In the genomic region with DNA sequence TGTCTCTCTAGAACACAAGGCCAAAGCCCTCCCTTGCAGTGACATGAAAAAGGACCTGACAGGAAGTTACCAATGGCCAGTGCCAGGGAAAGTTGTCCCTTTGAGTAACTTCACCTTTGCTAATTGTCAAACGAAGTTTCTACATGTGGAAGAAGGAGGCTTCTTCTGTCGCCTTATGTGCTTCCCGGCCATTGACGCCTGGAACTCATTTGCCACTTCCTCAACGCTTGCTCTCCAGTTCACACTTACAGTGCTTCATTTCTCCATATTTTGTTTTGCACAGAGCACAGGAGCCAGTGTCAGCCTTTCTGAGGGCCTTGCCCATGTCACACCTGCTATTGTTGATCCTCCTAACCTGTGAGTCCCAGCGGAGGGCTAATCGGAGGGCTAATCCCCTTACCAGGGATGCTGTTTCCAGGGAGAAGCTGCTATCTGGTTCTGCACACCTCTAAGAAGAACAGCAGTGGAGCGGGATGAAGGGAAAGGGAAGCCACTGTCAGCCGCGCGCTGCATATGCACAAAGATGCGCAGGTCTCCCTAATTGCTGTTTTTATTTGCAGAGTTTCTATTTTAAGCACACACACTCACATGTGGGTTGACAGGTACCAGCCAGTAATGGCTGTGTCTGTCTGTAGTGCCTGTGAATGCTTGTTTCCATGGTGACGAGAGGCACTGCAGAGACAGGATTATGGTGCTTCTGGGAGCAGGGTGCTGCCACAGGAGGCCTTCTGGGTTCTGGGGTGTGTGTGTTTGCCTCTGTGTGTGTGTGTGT, we compare ENCODE assay signal across 8 mouse cellular contexts.
DNase-seq lines count a peak whose midpoint lies in the region; ATAC-seq and TF ChIP-seq lines count a peak whose summit lies in the region.
"Had no signal": no experiment of that assay in that cellular context is flagged by ENCODE, and none has a peak within 500 bp of the region (broad histone marks: within the 10 kb centered on the region; RNA-seq: fewer than 3 reads in every experiment).

No protein-coding gene starts in this region.

- no peak for ATAC-seq in embryonic facial prominence, embryonic 13.5 days (ENCODE audit: insufficient number of reproducible peaks, insufficient read depth, low FRiP score, low TSS enrichment, low read depth)
- ATAC-seq in neural tube, embryonic 11.5 days (ENCODE audit: insufficient read depth, low FRiP score, low TSS enrichment) = peak; percentile 32; the same call in 1 of the 2 replicates
- no peak for ATAC-seq in stomach, postnatal 0 days (ENCODE audit: low FRiP score, low TSS enrichment)

- H3K4me2 ChIP-seq in embryonic facial prominence, embryonic 13.5 days = no peak overlapping the region
- H3K4me2 ChIP-seq in neural tube, embryonic 11.5 days (ENCODE audit: low read depth) = no peak overlapping the region
- H3K4me2 ChIP-seq in stomach, postnatal 0 days (replicated peaks; ENCODE audit: low read depth) = no peak overlapping the region

- H3K4me1 ChIP-seq in embryonic facial prominence, embryonic 13.5 days = peaks cover 38% of the 10 kb centered on the region
- H3K4me1 ChIP-seq in neural tube, embryonic 11.5 days (ENCODE audit: control insufficient read depth, insufficient read depth, low read length) = peaks cover 27% of the 10 kb centered on the region
- H3K4me1 ChIP-seq in stomach, postnatal 0 days (replicated peaks; ENCODE audit: control insufficient read depth, insufficient read depth) = no peaks in the 10 kb centered on the region

- TF ChIP-seq CTCF in stomach, postnatal 0 days (IDR thresholded peaks at IDR 0.05; ENCODE audit: low read depth) = no peak

- no peaks in the 10 kb centered on the region for H3K9me3 ChIP-seq in embryonic facial prominence, embryonic 13.5 days
- H3K9me3 ChIP-seq in neural tube, embryonic 11.5 days (ENCODE audit: control insufficient read depth, low read length) = no peaks in the 10 kb centered on the region
- no peaks in the 10 kb centered on the region for H3K9me3 ChIP-seq in stomach, postnatal 0 days (ENCODE audit: control insufficient read depth, low read length)

- DNase-seq in brain, adult 2 months (ENCODE audit: low read depth, low spot score) = peak; percentile 94
- DNase-seq in layer of hippocampus, adult 8-10 months (ENCODE audit: low spot score in 2 of 2) = peak; percentile 58 to 65
- peak; percentile 33 for DNase-seq in neural tube, embryonic 11.5 days (ENCODE audit: low spot score)
- no peak for DNase-seq in urinary bladder, adult 18-20 months (ENCODE audit: low spot score in 2 of 2)
- DNase-seq in kidney, postnatal 36 days = no peak
- no peak for DNase-seq in stomach, postnatal 0 days (ENCODE audit: low spot score)

- H3K9ac ChIP-seq in embryonic facial prominence, embryonic 13.5 days = no peak overlapping the region
- H3K9ac ChIP-seq in neural tube, embryonic 11.5 days (ENCODE audit: low read length) = no peak overlapping the region
- H3K9ac ChIP-seq in stomach, postnatal 0 days (ENCODE audit: low read length) = no peak overlapping the region
- H3K9ac ChIP-seq: liver, embryonic 14.5 days had no signal

- no peaks in the 10 kb centered on the region; the same call in 1 of the 2 replicates for H3K27me3 ChIP-seq in embryonic facial prominence, embryonic 13.5 days
- H3K27me3 ChIP-seq in neural tube, embryonic 11.5 days (ENCODE audit: control insufficient read depth, insufficient read depth, low read length) = no peaks in the 10 kb centered on the region
- no peaks in the 10 kb centered on the region for H3K27me3 ChIP-seq in stomach, postnatal 0 days (ENCODE audit: control insufficient read depth, insufficient read depth, low read length)

- H3K36me3 ChIP-seq in embryonic facial prominence, embryonic 13.5 days = no peaks in the 10 kb centered on the region
- no peaks in the 10 kb centered on the region for H3K36me3 ChIP-seq in neural tube, embryonic 11.5 days (ENCODE audit: control insufficient read depth, insufficient read depth, low read length)
- H3K36me3 ChIP-seq in stomach, postnatal 0 days (ENCODE audit: control insufficient read depth, insufficient read depth, low read length) = no peaks in the 10 kb centered on the region

- TF ChIP-seq EP300 in stomach, postnatal 0 days (optimal IDR thresholded peaks at IDR 0.05) = no peak

- H3K27ac ChIP-seq in embryonic facial prominence, embryonic 13.5 days = 0 out of 2 replicates have a peak overlapping the region, but pooled peaks have one; percentile 33
- no peak overlapping the region for H3K27ac ChIP-seq in neural tube, embryonic 11.5 days (ENCODE audit: low read depth, low read length)
- H3K27ac ChIP-seq in stomach, postnatal 0 days (replicated peaks) = no peak overlapping the region
- H3K27ac ChIP-seq: liver, embryonic 14.5 days had no signal

- 52% methylated on average over 13 of the region's 13 CpGs for WGBS in embryonic facial prominence, embryonic 13.5 days
- WGBS in neural tube, embryonic 11.5 days = 69% methylated on average over 13 of the region's 13 CpGs
- WGBS in stomach, postnatal 0 days = 68% methylated on average over 13 of the region's 13 CpGs

- no peak overlapping the region for H3K4me3 ChIP-seq in embryonic facial prominence, embryonic 13.5 days
- H3K4me3 ChIP-seq in neural tube, embryonic 11.5 days (ENCODE audit: low read depth, low read length) = no peak overlapping the region
- H3K4me3 ChIP-seq in stomach, postnatal 0 days (ENCODE audit: low read depth, low read length) = no peak overlapping the region

Comparison
In these comparisons a context has a peak if more than half of its experiments do, and no peak if none do; other contexts are left out.
1. DNase-seq: peak in brain, adult 2 months (single experiment), layer of hippocampus, adult 8-10 months (2 of 2) and neural tube, embryonic 11.5 days (single experiment); none in urinary bladder, adult 18-20 months (0 of 2), kidney, postnatal 36 days (0 of 2) and stomach, postnatal 0 days (single experiment).